Mouse (Mus musculus) limb, embryonic 15.5 days (tissue): ENCODE measurements around the gene Dhx15. TPM values are rescaled to one million over a fixed set of nuclear protein-coding genes. Genes with fewer than 3 reads are reported as not detected.
"Not testable (repeated sequence)": the region's sequence is repeated elsewhere in the genome, so short reads cannot be mapped to it uniquely, and the experiment has no call there.

Source experiments
- ATAC-seq: fragments of 200-750 bp; cut with Nextera tagmentation; 2 replicates; pipeline ENCODE4 v1.8.0; 2017; ENCODE audit warnings: low read depth, moderate TSS enrichment; ENCODE audit not compliant: insufficient number of reproducible peaks, low FRiP score, low TSS enrichment
- H3K27ac ChIP-seq: fragments of 300-500 bp; sonication (generic); 2 replicates; pipeline ENCODE4 v1.5.1; 2015; ENCODE audit warnings: moderate library complexity, mild to moderate bottlenecking, inconsistent platforms
- H3K27me3 ChIP-seq: fragments of 300-500 bp; sonication (generic); 2 replicates; pipeline ENCODE4 v1.6.1; 2015; ENCODE audit warnings: inconsistent platforms
- H3K36me3 ChIP-seq: fragments of 300-500 bp; sonication (generic); 2 replicates; pipeline ENCODE4 v1.6.1; 2015; ENCODE audit warnings: inconsistent platforms
- H3K4me1 ChIP-seq: fragments of 300-500 bp; sonication (generic); 2 replicates; pipeline ENCODE4 v1.6.1; 2015; ENCODE audit warnings: inconsistent platforms
- H3K4me2 ChIP-seq: fragments of 300-500 bp; sonication (generic); 2 replicates; pipeline ENCODE4 v1.6.1; 2015; ENCODE audit warnings: mild to moderate bottlenecking, inconsistent platforms
- H3K4me3 ChIP-seq: fragments of 300-500 bp; sonication (generic); 2 replicates; pipeline ENCODE4 v1.5.1; 2015; ENCODE audit warnings: mild to moderate bottlenecking, inconsistent platforms
- H3K9ac ChIP-seq: fragments of 300-500 bp; sonication (generic); 2 replicates; pipeline ENCODE4 v1.6.1; 2015; ENCODE audit warnings: inconsistent platforms
- H3K9me3 ChIP-seq: fragments of 300-500 bp; sonication (generic); 2 replicates; pipeline ENCODE4 v1.6.1; 2016; ENCODE audit warnings: inconsistent platforms
- WGBS: fragments of 180-500 bp; shearing (Covaris S2); methylation state at CpG from one replicate; pipeline ENCODE4 v1.1.7; 2015; 5-methylcytosine and 5-hydroxymethylcytosine counted together
- polyA plus RNA-seq: library from polyadenylated mRNA; unstranded; fragments of >200 nt; fragmentation: Nextera tagmentation; extraction: Ambion mirVana; gene quantifications from 2 replicates; pipeline ENCODE4 v1.2.1, GENCODE M21; 2015

Dhx15 gene
- 134 and 139 TPM in 2 replicates for polyA plus RNA-seq

- H3K4me2 ChIP-seq = peak within 1 kb of the TSS; percentile 60
- ATAC-seq = peak; percentile 95
- peak within 1 kb of the TSS; percentile 96 for H3K4me3 ChIP-seq
- H3K27me3 ChIP-seq = no peaks in the 10 kb centered on the region
- WGBS = under 1% methylated on average over 53 of the region's 53 CpGs
- H3K4me1 ChIP-seq = peaks cover 16% of the 10 kb centered on the region
- H3K27ac ChIP-seq = peak within 1 kb of the TSS; percentile 94
- H3K9ac ChIP-seq = peak within 1 kb of the TSS; percentile 100
- no peaks in the 10 kb centered on the region for H3K9me3 ChIP-seq
- H3K36me3 ChIP-seq = no peaks in the 10 kb centered on the region
Measured at GRCm38 (mm10) chr5:52190371-52191179, at the start of gene Dhx15. Gene Dhx15 (minus strand): TSS chr5:52190514.

- Histone ChIP-seq H3K27me3 (no peaks in the 10 kb centered on the region), H3K9me3 (no peaks in the 10 kb centered on the region), H3K4me2 (no peak overlapping the region), H3K27ac (no peak overlapping the region), H3K36me3 (no peaks in the 10 kb centered on the region), H3K9ac (no peak overlapping the region), H3K4me1 (0 out of 2 replicates have a peak, but pooled peaks cover 15% of the 10 kb centered on the region), H3K4me3 (no peak overlapping the region)
- ATAC-seq = no peak
- 92% methylated on average over 5 of the region's 5 CpGs for WGBS
Measured at GRCm38 (mm10) chr5:52238877-52239276, 48.6 kb upstream of the Dhx15 start.

GRCm38 (mm10) chr5:52237956-52238735, 47.8 kb upstream of the Dhx15 start:
- Histone ChIP-seq H3K27ac (peak overlapping the region; percentile 38; the same call in 1 of the 2 replicates), H3K9me3 (no peaks in the 10 kb centered on the region), H3K36me3 (no peaks in the 10 kb centered on the region), H3K4me2 (no peak overlapping the region), H3K27me3 (no peaks in the 10 kb centered on the region), H3K4me3 (no peak overlapping the region), H3K4me1 (0 out of 2 replicates have a peak, but pooled peaks cover 15% of the 10 kb centered on the region), H3K9ac (no peak overlapping the region)
- no peak for ATAC-seq
- WGBS = 53% methylated on average over 8 of the region's 8 CpGs

- 87% methylated on average over 6 of the region's 6 CpGs for WGBS
- not testable (repeated sequence) for H3K27ac ChIP-seq, H3K9ac ChIP-seq, H3K27me3 ChIP-seq, H3K4me2 ChIP-seq, H3K9me3 ChIP-seq, H3K4me3 ChIP-seq, ATAC-seq, H3K36me3 ChIP-seq
- 0 out of 2 replicates have a peak, but pooled peaks cover 15% of the 10 kb centered on the region for H3K4me1 ChIP-seq
Measured at GRCm38 (mm10) chr5:52236585-52236984, 46.3 kb upstream of the Dhx15 start.

- no peak for ATAC-seq
- H3K27me3 ChIP-seq = no peaks in the 10 kb centered on the region
- no peak overlapping the region for H3K9ac ChIP-seq
- no peak overlapping the region for H3K4me3 ChIP-seq
- no peak overlapping the region for H3K27ac ChIP-seq
- H3K9me3 ChIP-seq = no peaks in the 10 kb centered on the region; the same call in 1 of the 2 replicates
- no peaks in the 10 kb centered on the region for H3K36me3 ChIP-seq
- WGBS = 41% methylated on average over 7 of the region's 7 CpGs
- H3K4me1 ChIP-seq = 0 out of 2 replicates have a peak, but pooled peaks cover 15% of the 10 kb centered on the region
- no peak overlapping the region for H3K4me2 ChIP-seq
Measured at GRCm38 (mm10) chr5:52234570-52234969, 44.3 kb upstream of the Dhx15 start.

GRCm38 (mm10) chr5:52233891-52234290, 43.6 kb upstream of the Dhx15 start:
- H3K4me1 ChIP-seq = 0 out of 2 replicates have a peak, but pooled peaks cover 15% of the 10 kb centered on the region
- H3K4me3 ChIP-seq = no peak overlapping the region
- H3K27me3 ChIP-seq = no peaks in the 10 kb centered on the region
- H3K36me3 ChIP-seq = no peaks in the 10 kb centered on the region
- H3K9ac ChIP-seq = no peak overlapping the region
- H3K4me2 ChIP-seq = no peak overlapping the region
- no peak for ATAC-seq
- H3K27ac ChIP-seq = no peak overlapping the region
- H3K9me3 ChIP-seq = no peaks in the 10 kb centered on the region; the same call in 1 of the 2 replicates
- 10% methylated on average over 2 of the region's 2 CpGs for WGBS

- Histone ChIP-seq H3K27me3 (no peaks in the 10 kb centered on the region), H3K9me3 (no peaks in the 10 kb centered on the region; the same call in 1 of the 2 replicates), H3K4me3 (no peak overlapping the region), H3K9ac (no peak overlapping the region), H3K27ac (no peak overlapping the region), H3K4me1 (0 out of 2 replicates have a peak, but pooled peaks cover 9% of the 10 kb centered on the region), H3K36me3 (no peaks in the 10 kb centered on the region), H3K4me2 (no peak overlapping the region)
- WGBS = 61% methylated on average over 2 of the region's 2 CpGs
- no peak for ATAC-seq
Measured at GRCm38 (mm10) chr5:52232611-52233010, 42.3 kb upstream of the Dhx15 start.

- Histone ChIP-seq H3K27ac (no peak overlapping the region), H3K4me2 (no peak overlapping the region), H3K4me3 (no peak overlapping the region), H3K9me3 (no peaks in the 10 kb centered on the region; the same call in 1 of the 2 replicates), H3K27me3 (no peaks in the 10 kb centered on the region), H3K36me3 (no peaks in the 10 kb centered on the region), H3K9ac (no peak overlapping the region), H3K4me1 (0 out of 2 replicates have a peak, but pooled peaks cover 6% of the 10 kb centered on the region)
- 86% methylated on average over 2 of the region's 2 CpGs for WGBS
- ATAC-seq = no peak
Measured at GRCm38 (mm10) chr5:52232199-52232598, 41.9 kb upstream of the Dhx15 start.

GRCm38 (mm10) chr5:52230466-52230865, 40.2 kb upstream of the Dhx15 start:
- Histone ChIP-seq H3K4me3 (no peak overlapping the region), H3K4me1 (0 out of 2 replicates have a peak, but pooled peaks cover 6% of the 10 kb centered on the region), H3K27ac (no peak overlapping the region), H3K9ac (no peak overlapping the region), H3K27me3 (no peaks in the 10 kb centered on the region), H3K36me3 (no peaks in the 10 kb centered on the region), H3K4me2 (no peak overlapping the region), H3K9me3 (no peaks in the 10 kb centered on the region; the same call in 1 of the 2 replicates)
- 84% methylated on average over 7 of the region's 7 CpGs for WGBS
- no peak for ATAC-seq

- Histone ChIP-seq H3K9ac (no peak overlapping the region), H3K27ac (no peak overlapping the region), H3K9me3 (no peaks in the 10 kb centered on the region; the same call in 1 of the 2 replicates), H3K27me3 (no peaks in the 10 kb centered on the region), H3K4me2 (no peak overlapping the region), H3K4me1 (no peaks in the 10 kb centered on the region), H3K4me3 (no peak overlapping the region), H3K36me3 (no peaks in the 10 kb centered on the region)
- WGBS = 82% methylated on average over 3 of the region's 3 CpGs
- no peak for ATAC-seq
Measured at GRCm38 (mm10) chr5:52226677-52227076, 36.4 kb upstream of the Dhx15 start.

GRCm38 (mm10) chr5:52221596-52221995, 31.3 kb upstream of the Dhx15 start:
- Histone ChIP-seq H3K4me3 (no peak overlapping the region), H3K36me3 (no peaks in the 10 kb centered on the region), H3K27ac (no peak overlapping the region), H3K27me3 (no peaks in the 10 kb centered on the region), H3K4me1 (peaks cover 16% of the 10 kb centered on the region), H3K4me2 (no peak overlapping the region), H3K9me3 (no peaks in the 10 kb centered on the region), H3K9ac (no peak overlapping the region)
- 74% methylated on average over 5 of the region's 5 CpGs for WGBS
- no peak for ATAC-seq
